Mouse (Mus musculus) erythroid progenitor cell, adult 5-6 weeks (primary cell): ENCODE measurements around the gene E2f2. TPM values are rescaled to one million over a fixed set of nuclear protein-coding genes. Genes with fewer than 3 reads are reported as not detected.

ENCODE experiments used
- ATAC-seq: replicated peaks from 2 replicates; pipeline ENCODE4 v1.8.0; 2016; ENCODE audit warnings: moderate number of reproducible peaks, mild to moderate bottlenecking, moderate TSS enrichment, inconsistent platforms; ENCODE audit not compliant: poor library complexity, low FRiP score, severe bottlenecking
- total RNA-seq, 2 experiments: library from RNA; stranded (forward) in 1 of 2; stranded (reverse) in 1 of 2; fragments of 150-400 nt in 1 of 2; fragments of 186-747, 209-891 nt in 1 of 2; gene quantifications; 2 replicates each; pipeline versions ENCODE4 v1.2.3 to v1.2.4; 2015 to 2017; ENCODE audit warnings: low replicate concordance in 2 of 2

Gene E2f2
- total RNA-seq, 2 experiments from 2014 or later = 287 to 288 TPM

DNA sequence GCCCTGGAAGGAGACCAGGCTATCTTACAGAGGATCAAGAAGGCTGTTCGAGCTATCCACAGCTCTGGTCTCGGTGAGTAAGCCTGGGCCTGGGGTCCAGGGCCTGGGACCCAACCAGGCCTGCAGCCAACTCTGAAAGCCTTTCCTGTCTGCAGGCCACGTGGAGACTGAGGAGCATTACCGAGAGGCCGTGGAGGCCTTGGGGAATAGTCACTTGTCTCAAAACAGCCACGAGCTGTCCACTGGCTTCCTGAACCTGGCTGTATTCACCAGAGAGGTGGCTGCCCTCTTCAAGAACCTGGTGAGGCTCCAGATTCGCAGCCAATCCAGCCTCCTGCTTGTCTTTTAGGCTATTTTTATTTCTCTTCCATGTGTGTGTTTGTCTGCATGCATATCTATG is 55.2 kb downstream of the E2f2 start:
- no peak for ATAC-seq

DNA sequence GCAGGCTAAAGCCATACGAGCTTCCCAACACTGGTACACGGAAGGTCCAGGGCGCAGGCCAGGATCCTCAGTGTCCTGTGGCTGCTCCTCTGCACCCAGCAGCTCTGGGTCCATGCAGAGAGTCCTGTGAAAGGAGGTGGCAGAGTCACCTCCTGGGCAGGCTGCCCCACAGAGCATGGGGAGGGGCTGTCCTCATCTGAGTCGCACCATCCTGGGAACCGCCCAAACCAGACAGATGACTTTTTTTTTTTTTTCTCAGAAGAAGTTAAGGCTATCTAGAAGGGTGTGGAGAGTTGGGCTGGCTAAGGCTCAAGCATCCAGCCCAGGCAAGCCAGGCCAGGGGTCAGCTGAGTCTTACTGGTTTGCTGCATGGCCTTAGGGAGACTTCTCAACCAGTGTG is 56.4 kb downstream of the E2f2 start:
- no peak for ATAC-seq

DNA sequence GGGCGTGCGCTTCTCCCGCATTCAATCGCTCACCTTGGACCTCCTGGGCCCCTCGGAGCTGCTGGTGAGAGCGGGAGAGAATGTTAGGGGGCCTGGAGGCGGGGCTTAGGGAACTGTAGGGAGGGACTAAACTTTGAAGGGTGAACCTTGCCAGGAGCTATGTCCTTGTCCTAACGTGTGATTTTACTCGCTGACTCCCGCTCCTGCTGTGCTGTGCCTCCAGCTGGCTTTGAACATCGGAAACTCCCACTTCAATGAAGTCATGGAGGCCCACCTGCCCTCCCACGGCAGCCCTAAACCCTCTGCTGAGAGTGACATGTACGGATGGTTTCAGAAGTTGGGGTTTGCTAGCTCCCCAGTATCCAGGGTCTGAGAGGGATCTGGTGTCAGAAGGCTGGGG is 66.5 kb downstream of the E2f2 start:
- no peak for ATAC-seq

DNA sequence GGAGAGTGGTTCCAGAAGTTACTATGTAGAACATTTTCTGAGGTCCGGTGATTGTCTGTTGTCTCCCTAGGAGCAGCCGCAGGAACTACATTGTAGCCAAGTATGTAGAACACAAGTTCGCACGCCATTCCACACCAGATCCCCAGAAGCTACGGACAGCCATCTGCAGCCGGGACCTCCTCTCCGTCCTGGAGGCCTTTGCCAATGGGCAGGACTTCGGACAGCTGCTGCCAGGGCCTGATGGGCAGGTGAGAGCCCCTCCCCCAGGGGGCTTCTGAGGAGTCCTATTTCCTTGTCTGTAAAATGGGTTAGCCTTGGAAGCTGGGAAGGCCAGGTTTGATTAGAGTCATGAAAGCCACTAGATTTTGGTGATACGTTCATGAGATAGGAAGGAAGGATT is 66.9 kb downstream of the E2f2 start:
- no peak for ATAC-seq

DNA sequence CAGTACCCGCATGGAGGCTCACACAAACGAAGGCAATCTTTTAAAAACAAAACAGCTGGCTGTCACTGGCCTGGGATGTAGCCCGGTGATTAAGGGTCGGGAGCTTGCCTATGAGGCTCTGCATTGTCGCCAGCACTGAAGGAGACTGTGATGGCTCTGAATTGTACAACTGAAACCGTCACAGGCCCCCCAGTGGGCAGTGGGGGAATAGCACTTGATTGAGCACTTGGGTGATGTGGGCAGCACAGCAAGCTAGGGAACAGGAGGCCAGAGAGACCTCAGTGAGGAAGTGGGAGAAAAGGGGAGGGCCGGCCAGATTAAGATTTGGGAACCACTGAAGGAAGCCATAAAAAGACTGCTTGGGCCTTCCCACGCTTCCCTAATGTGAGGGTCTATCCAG is 67.4 kb downstream of the E2f2 start:
- ATAC-seq = peak; percentile 55; the same call in 1 of the 2 replicates

DNA sequence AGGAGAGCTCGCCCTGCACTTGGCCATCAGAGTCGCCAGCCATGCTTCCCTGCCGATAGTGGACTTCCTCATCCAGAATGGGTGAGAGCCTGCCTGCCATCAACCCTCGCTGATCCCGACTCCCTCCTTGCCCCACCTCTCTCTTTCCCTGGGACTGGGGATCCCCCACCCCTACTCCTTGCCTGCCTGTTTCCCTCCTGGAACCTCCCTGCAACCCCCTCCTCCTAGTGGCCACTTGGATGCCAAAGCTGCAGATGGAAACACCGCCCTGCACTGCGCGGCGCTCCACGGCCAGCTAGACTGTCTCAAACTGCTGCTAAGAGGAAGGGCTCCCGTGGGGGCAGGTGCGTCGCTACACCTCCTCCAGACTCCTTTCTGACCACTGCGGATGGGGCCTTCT is 67.9 kb downstream of the E2f2 start:
- ATAC-seq = no peak

DNA sequence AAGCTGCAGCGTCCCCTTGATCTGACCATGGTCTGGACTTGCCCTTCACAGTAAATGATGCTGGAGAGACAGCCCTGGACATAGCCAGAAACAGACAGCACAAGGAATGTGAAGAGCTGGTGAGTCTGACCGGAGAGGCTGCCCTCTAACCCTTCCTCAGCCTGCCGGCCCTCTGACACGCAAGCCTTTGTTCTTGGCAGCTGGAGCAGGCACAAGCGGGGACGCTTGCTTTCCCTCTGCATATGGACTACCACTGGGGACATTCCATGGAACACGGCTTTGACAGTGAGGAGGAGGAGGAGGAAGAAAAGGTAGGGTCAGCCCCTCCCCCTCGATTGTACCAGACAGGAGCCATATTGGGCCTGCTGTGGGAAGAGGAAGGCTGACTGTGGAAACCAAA is 68.8 kb downstream of the E2f2 start:
- no peak for ATAC-seq

DNA sequence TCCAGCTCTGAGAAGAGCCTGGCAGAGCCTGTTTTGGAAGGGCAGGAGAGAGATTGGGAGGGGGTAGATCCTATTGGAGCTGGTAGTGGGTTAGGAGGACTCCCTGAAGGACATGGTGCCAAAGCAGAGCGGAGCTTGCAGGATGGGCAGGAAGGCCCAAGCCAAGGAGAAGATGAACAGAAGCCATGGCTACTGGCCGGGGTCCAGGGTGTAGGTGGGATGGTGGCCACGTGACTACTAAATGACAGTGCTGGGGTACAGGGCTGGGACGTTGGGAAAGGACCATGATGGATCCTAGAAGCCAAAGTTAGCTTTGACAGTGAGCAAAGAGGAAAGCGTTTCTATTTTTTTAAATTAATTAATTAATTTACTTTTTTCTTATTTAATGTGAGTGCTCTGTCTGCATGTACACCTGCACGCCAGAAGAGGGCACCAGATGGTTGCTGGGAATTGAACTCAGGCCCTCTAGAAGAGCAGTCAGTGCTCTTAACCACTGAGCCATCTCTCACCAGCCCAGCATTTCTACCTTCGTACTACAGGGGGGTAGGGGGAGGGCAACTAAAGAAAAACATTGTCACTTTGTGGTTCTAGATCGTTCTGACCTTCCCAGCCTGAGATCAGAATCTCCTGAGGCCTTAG is 70.0 kb downstream of the E2f2 start:
- ATAC-seq = no peak

DNA sequence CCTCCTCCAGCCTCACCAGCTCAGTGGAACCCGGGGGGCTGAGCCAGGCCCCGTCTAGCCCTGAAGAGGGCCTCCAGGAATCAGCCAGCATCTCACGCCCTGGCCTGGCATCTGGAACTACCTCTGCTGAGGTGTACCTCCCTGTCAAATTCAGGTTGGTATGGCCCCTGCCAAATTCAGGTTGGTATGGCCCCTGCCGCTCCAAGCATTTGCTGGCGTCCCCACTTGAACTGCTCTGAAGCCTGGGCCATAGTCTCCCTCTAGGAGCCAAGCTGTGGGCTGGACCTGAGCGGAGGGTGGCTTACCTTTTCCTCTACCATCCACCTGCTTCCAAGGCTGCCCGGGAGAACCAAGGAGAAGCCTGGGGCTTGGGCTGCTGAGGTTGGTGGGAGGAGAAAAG is 70.5 kb downstream of the E2f2 start:
- no peak for ATAC-seq

DNA sequence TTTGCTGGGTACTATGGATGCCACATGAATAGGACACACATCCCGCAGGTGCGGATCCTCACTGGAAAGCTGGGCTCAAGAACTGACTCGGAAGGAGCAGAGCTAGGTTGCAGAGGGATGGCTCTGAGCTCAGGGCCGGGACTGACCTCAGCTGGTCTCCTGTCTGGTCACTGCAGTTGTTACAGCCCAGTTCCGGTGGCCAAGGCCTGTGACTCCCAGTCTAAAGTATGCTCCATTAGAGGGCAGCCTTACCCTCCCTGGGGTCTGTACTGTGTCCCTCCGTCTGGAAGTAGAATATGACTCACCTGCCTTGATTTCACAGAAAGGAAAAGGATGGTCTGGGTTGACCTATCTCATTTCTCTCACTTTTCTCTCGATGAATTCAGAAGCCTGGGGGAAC is 72.0 kb downstream of the E2f2 start:
- no peak for ATAC-seq

Other genes starting within 250 kb of the E2f2 start
- 24.3 and 25.2 TPM in 2 replicates for gene Hmgcl, start 225.9 kb upstream of the E2f2 start, total RNA-seq (2015; ENCODE audit: low replicate concordance)
- 19.6 and 30.0 TPM in 2 replicates for gene Hmgcl, start 225.9 kb upstream of the E2f2 start, total RNA-seq (2017; ENCODE audit: low replicate concordance)
- 1.4 and 6.3 TPM in 2 replicates for gene Gale, start 208.7 kb upstream of the E2f2 start, total RNA-seq (2015; ENCODE audit: low replicate concordance)
- gene Gale, start 208.7 kb upstream of the E2f2 start, total RNA-seq (2017; ENCODE audit: low replicate concordance) = 3.6 and 12.2 TPM in 2 replicates
- gene Lypla2, start 199.8 kb upstream of the E2f2 start, total RNA-seq (2015; ENCODE audit: low replicate concordance) = 16.3 and 18.7 TPM in 2 replicates
- gene Lypla2, start 199.8 kb upstream of the E2f2 start, total RNA-seq (2017; ENCODE audit: low replicate concordance) = 6.3 and 12.9 TPM in 2 replicates
- gene Pithd1, start 185.1 kb upstream of the E2f2 start, total RNA-seq (2015; ENCODE audit: low replicate concordance) = 85.8 and 92.6 TPM in 2 replicates
- gene Pithd1, start 185.1 kb upstream of the E2f2 start, total RNA-seq (2017; ENCODE audit: low replicate concordance) = 78.3 and 100 TPM in 2 replicates
- 54.8 and 64.1 TPM in 2 replicates for gene Eloa, start 150.6 kb upstream of the E2f2 start, total RNA-seq (2015; ENCODE audit: low replicate concordance)
- 60.8 and 64.2 TPM in 2 replicates for gene Eloa, start 150.6 kb upstream of the E2f2 start, total RNA-seq (2017; ENCODE audit: low replicate concordance)
- 337 and 379 TPM in 2 replicates for gene Rpl11, start 119.0 kb upstream of the E2f2 start, total RNA-seq (2015; ENCODE audit: low replicate concordance)
- 133 and 171 TPM in 2 replicates for gene Rpl11, start 119.0 kb upstream of the E2f2 start, total RNA-seq (2017; ENCODE audit: low replicate concordance)
- gene Id3, start 28.9 kb upstream of the E2f2 start, total RNA-seq (2015; ENCODE audit: low replicate concordance) = 14.7 TPM in 1 of 2 replicates, not detected in the other
- 2.7 TPM in 1 of 2 replicates, not detected in the other for gene Id3, start 28.9 kb upstream of the E2f2 start, total RNA-seq (2017; ENCODE audit: low replicate concordance)
- not detected in 2 replicates for gene Asap3, start 34.0 kb downstream of the E2f2 start, total RNA-seq (2015; ENCODE audit: low replicate concordance)
- gene Asap3, start 34.0 kb downstream of the E2f2 start, total RNA-seq (2017; ENCODE audit: low replicate concordance) = 0.53 and 0.90 TPM in 2 replicates
- gene Tcea3, start 75.3 kb downstream of the E2f2 start, total RNA-seq (2015; ENCODE audit: low replicate concordance) = 1.3 and 2.5 TPM in 2 replicates
- not detected in 2 replicates for gene Tcea3, start 75.3 kb downstream of the E2f2 start, total RNA-seq (2017; ENCODE audit: low replicate concordance)
- gene Zfp46, start 112.3 kb downstream of the E2f2 start, total RNA-seq (2015; ENCODE audit: low replicate concordance) = 1.7 and 2.9 TPM in 2 replicates
- gene Zfp46, start 112.3 kb downstream of the E2f2 start, total RNA-seq (2017; ENCODE audit: low replicate concordance) = 1.4 and 10.8 TPM in 2 replicates
- 92.6 and 104 TPM in 2 replicates for gene Hnrnpr, start 138.5 kb downstream of the E2f2 start, total RNA-seq (2015; ENCODE audit: low replicate concordance)
- 188 and 198 TPM in 2 replicates for gene Hnrnpr, start 138.5 kb downstream of the E2f2 start, total RNA-seq (2017; ENCODE audit: low replicate concordance)